In the genomic region with DNA sequence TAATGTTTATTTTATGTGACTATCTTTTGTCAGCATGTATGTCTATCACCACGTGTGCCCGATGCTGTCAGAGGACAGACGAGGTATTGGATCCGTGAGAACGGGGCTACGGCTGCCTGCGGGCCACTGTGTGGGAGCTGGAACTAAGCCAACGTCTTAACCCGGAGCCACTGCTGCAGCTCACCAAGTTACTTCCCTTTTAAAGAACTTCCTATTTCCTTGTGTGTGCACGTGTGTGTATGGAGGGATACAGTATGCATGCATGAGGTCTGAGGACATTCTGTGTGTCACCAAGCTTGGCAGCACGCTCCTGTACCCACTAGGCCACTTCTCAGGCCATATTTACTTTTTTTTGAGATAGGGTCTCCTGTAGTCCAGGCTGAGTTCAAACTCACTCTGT, we compare ENCODE assay signal across 33 mouse cellular contexts. TPM values are rescaled to one million over a fixed set of nuclear protein-coding genes. Genes with fewer than 3 reads are reported as not detected.
DNase-seq lines count a peak whose midpoint lies in the region; ATAC-seq and TF ChIP-seq lines count a peak whose summit lies in the region.
"Had no signal": no experiment of that assay in that cellular context is flagged by ENCODE, and none has a peak within 500 bp of the region (broad histone marks: within the 10 kb centered on the region; RNA-seq: fewer than 3 reads in every experiment).

No protein-coding gene starts in this region.

- H3K4me2 ChIP-seq in heart, embryonic 16.5 days (ENCODE audit: low read depth, low read length) = no peak overlapping the region
- H3K4me2 ChIP-seq in neural tube, embryonic 13.5 days = no peak overlapping the region
- no peak overlapping the region for H3K4me2 ChIP-seq in neural tube, embryonic 15.5 days
- H3K4me2 ChIP-seq: embryonic facial prominence, embryonic 13.5 days had no signal

- peak overlapping the region; percentile 67 for H3K27ac ChIP-seq in heart, embryonic 16.5 days (ENCODE audit: low read length)
- 0 out of 2 replicates have a peak overlapping the region, but pooled peaks have one; percentile 54 for H3K27ac ChIP-seq in neural tube, embryonic 13.5 days (replicated peaks)
- no peak overlapping the region for H3K27ac ChIP-seq in neural tube, embryonic 15.5 days (replicated peaks)
- H3K27ac ChIP-seq in thymus, adult 2 months (ENCODE audit: control insufficient read depth, insufficient read depth, low read length) = no peak overlapping the region
- H3K27ac ChIP-seq: embryonic facial prominence, embryonic 13.5 days; hindbrain, embryonic 10.5 days; liver, embryonic 14.5 days had no signal

- no peak for ATAC-seq in heart, embryonic 16.5 days (replicated peaks; ENCODE audit: extremely low read depth, insufficient read depth, low FRiP score)
- ATAC-seq in neural tube, embryonic 13.5 days (ENCODE audit: low read depth) = no peak
- ATAC-seq in neural tube, embryonic 15.5 days (ENCODE audit: low FRiP score) = no peak
- ATAC-seq in megakaryocyte progenitor cell, adult 5-6 weeks (replicated peaks; ENCODE audit: poor library complexity) = peak; percentile 94
- ATAC-seq: activated CD4-positive, CD25-positive, alpha-beta regulatory T cell, adult 4 months; forebrain, embryonic 14.5 days; hindbrain, embryonic 16.5 days; intestine, embryonic 16.5 days had no signal

- H3K9ac ChIP-seq in heart, embryonic 16.5 days (ENCODE audit: low read length) = no peak overlapping the region
- H3K9ac ChIP-seq in neural tube, embryonic 13.5 days = no peak overlapping the region
- H3K9ac ChIP-seq in neural tube, embryonic 15.5 days (replicated peaks) = no peak overlapping the region
- H3K9ac ChIP-seq: embryonic facial prominence, embryonic 13.5 days; liver, embryonic 14.5 days had no signal

- no peak for DNase-seq in heart, postnatal 4 days
- DNase-seq in ovary, postnatal 14 days (ENCODE audit: low spot score) = no peak
- no peak for DNase-seq in kidney, postnatal 10 days
- no peak for DNase-seq in thymus, adult 2 months
- DNase-seq: adrenal gland, postnatal 10 days; cerebellum, adult 2 months; cerebellum, postnatal 25 days; embryo, embryonic 11 days; gastrocnemius, postnatal 10 days; heart, adult 11 months; kidney, postnatal 36 days; layer of hippocampus, postnatal 36 days; lung, postnatal 10 days; midbrain, embryonic 14.5 days; right cerebral cortex, postnatal 14 days; thymus, postnatal 25 days had no signal

- 81% methylated on average over 11 of the region's 11 CpGs for WGBS in heart, embryonic 16.5 days
- 76% methylated on average over 11 of the region's 11 CpGs for WGBS in neural tube, embryonic 13.5 days
- WGBS in neural tube, embryonic 15.5 days = 82% methylated on average over 11 of the region's 11 CpGs
- 35% methylated on average over 11 of the region's 11 CpGs for WGBS in thymus, adult 2 months

- H3K36me3 ChIP-seq in heart, embryonic 16.5 days (ENCODE audit: control insufficient read depth, insufficient read depth) = peaks cover 62% of the 10 kb centered on the region
- peaks cover 99% of the 10 kb centered on the region for H3K36me3 ChIP-seq in neural tube, embryonic 13.5 days
- peaks cover 91% of the 10 kb centered on the region for H3K36me3 ChIP-seq in neural tube, embryonic 15.5 days
- peaks cover 83% of the 10 kb centered on the region for H3K36me3 ChIP-seq in thymus, adult 2 months (ENCODE audit: control insufficient read depth, insufficient read depth, low read length)

- H3K4me1 ChIP-seq in heart, embryonic 16.5 days (ENCODE audit: control insufficient read depth, insufficient read depth, low read length) = peaks cover 10% of the 10 kb centered on the region
- H3K4me1 ChIP-seq in neural tube, embryonic 13.5 days (replicated peaks) = peaks cover 9% of the 10 kb centered on the region; the same call in 1 of the 2 replicates
- H3K4me1 ChIP-seq in neural tube, embryonic 15.5 days = peaks cover 4% of the 10 kb centered on the region; the same call in 1 of the 2 replicates
- H3K4me1 ChIP-seq in thymus, adult 2 months (replicated peaks; ENCODE audit: control insufficient read depth, insufficient read depth, low read length) = no peaks in the 10 kb centered on the region
- H3K4me1 ChIP-seq: embryonic facial prominence, embryonic 13.5 days; hindbrain, embryonic 10.5 days had no signal

- no peak for TF ChIP-seq POLR2A in thymus, adult 2 months (IDR thresholded peaks at IDR 0.05; ENCODE audit: control insufficient read depth, extremely low read depth, insufficient read depth, low read length, poor library complexity)

- H3K4me3 ChIP-seq in heart, embryonic 16.5 days (ENCODE audit: low read length) = no peak overlapping the region
- no peak overlapping the region for H3K4me3 ChIP-seq in neural tube, embryonic 13.5 days
- no peak overlapping the region for H3K4me3 ChIP-seq in neural tube, embryonic 15.5 days (replicated peaks)
- H3K4me3 ChIP-seq in thymus, adult 2 months (ENCODE audit: control insufficient read depth, insufficient read depth, low read length) = no peak overlapping the region
- H3K4me3 ChIP-seq: embryonic facial prominence, embryonic 13.5 days; hindbrain, embryonic 10.5 days; myocyte had no signal

- no peaks in the 10 kb centered on the region for H3K9me3 ChIP-seq in heart, embryonic 16.5 days (replicated peaks; ENCODE audit: control insufficient read depth, low read length)
- H3K9me3 ChIP-seq in neural tube, embryonic 13.5 days = no peaks in the 10 kb centered on the region
- no peaks in the 10 kb centered on the region for H3K9me3 ChIP-seq in neural tube, embryonic 15.5 days (replicated peaks)
- H3K9me3 ChIP-seq: embryonic facial prominence, embryonic 13.5 days; hindbrain, embryonic 10.5 days had no signal

- TF ChIP-seq CTCF in thymus, adult 2 months (IDR thresholded peaks at IDR 0.05; ENCODE audit: borderline replicate concordance, control insufficient read depth, extremely low read depth, insufficient read depth, low read length, poor library complexity) = no peak

- no peaks in the 10 kb centered on the region for H3K27me3 ChIP-seq in heart, embryonic 16.5 days (ENCODE audit: control insufficient read depth, insufficient read depth, low read length)
- H3K27me3 ChIP-seq in neural tube, embryonic 13.5 days = no peaks in the 10 kb centered on the region
- no peaks in the 10 kb centered on the region for H3K27me3 ChIP-seq in neural tube, embryonic 15.5 days (replicated peaks)
- H3K27me3 ChIP-seq in thymus, adult 2 months (ENCODE audit: control insufficient read depth, insufficient read depth, low read length) = no peaks in the 10 kb centered on the region
- H3K27me3 ChIP-seq: embryonic facial prominence, embryonic 13.5 days had no signal

RNA-seq across cellular contexts. Expression of a gene that starts 24.6 kb away (rescaled TPM):
- 49.9 and 57.6 TPM in 2 replicates for polyA plus RNA-seq in heart, embryonic 16.5 days (2015; fragmentation: Nextera tagmentation; extraction: Ambion mirVana)
- total RNA-seq in heart, postnatal 4 days (2021) = 10 to 100 TPM; 43.1 to 43.8 TPM
- 88.9 and 89.9 TPM in 2 replicates for polyA plus RNA-seq in neural tube, embryonic 13.5 days (2015; fragmentation: Nextera tagmentation; extraction: Ambion mirVana)
- polyA plus RNA-seq in neural tube, embryonic 15.5 days (2015; fragmentation: Nextera tagmentation; extraction: Ambion mirVana) = 76.1 and 77.4 TPM in 2 replicates
- 100 and 105 TPM in 2 replicates for total RNA-seq in megakaryocyte progenitor cell, adult 5-6 weeks (2015)
- total RNA-seq in megakaryocyte progenitor cell, adult 5-6 weeks (2017) = 120 and 133 TPM in 2 replicates
- 13.3 and 15.4 TPM in 2 replicates for polyA plus RNA-seq in thymus, adult 2 months (2012; rRNA removed)

RNA-seq across cellular contexts. Expression of a gene that starts 36.4 kb away (rescaled TPM):
- 0.64 TPM in 1 of 2 replicates, not detected in the other for polyA plus RNA-seq in heart, embryonic 16.5 days (2015; fragmentation: Nextera tagmentation; extraction: Ambion mirVana)
- total RNA-seq in heart, postnatal 4 days (2021) = not detected
- not detected in 2 replicates for polyA plus RNA-seq in neural tube, embryonic 13.5 days (2015; fragmentation: Nextera tagmentation; extraction: Ambion mirVana)
- polyA plus RNA-seq in neural tube, embryonic 15.5 days (2015; fragmentation: Nextera tagmentation; extraction: Ambion mirVana) = not detected in 2 replicates
- total RNA-seq in megakaryocyte progenitor cell, adult 5-6 weeks (2015) = not detected in 2 replicates
- total RNA-seq in megakaryocyte progenitor cell, adult 5-6 weeks (2017) = not detected in 2 replicates
- polyA plus RNA-seq in thymus, adult 2 months (2012; rRNA removed) = not detected in 2 replicates
- total RNA-seq: adrenal gland, postnatal 10 days; ES-E14; gastrocnemius, postnatal 10 days; layer of hippocampus, adult 8-10 months; layer of hippocampus, postnatal 36 days had no signal
- polyA plus RNA-seq: activated CD4-positive, CD25-positive, alpha-beta regulatory T cell, adult 4 months; cerebellum, adult 2 months; embryonic facial prominence, embryonic 13.5 days; forebrain, embryonic 14.5 days; heart, embryonic 14.5 days; hindbrain, embryonic 10.5 days; intestine, embryonic 16.5 days; limb, embryonic 11.5 days; liver, embryonic 14.5 days; midbrain, embryonic 14.5 days; myocyte; neural tube, embryonic 14.5 days had no signal

RNA-seq across cellular contexts. Expression of a gene that starts 57.3 kb away (rescaled TPM):
- 1.1 and 1.9 TPM in 2 replicates for polyA plus RNA-seq in heart, embryonic 16.5 days (2015; fragmentation: Nextera tagmentation; extraction: Ambion mirVana)
- total RNA-seq in heart, postnatal 4 days (2021) = under 1 TPM; 0.33 to 0.38 TPM
- polyA plus RNA-seq in neural tube, embryonic 13.5 days (2015; fragmentation: Nextera tagmentation; extraction: Ambion mirVana) = 2.9 and 3.4 TPM in 2 replicates
- 3.3 and 5.7 TPM in 2 replicates for polyA plus RNA-seq in neural tube, embryonic 15.5 days (2015; fragmentation: Nextera tagmentation; extraction: Ambion mirVana)
- total RNA-seq in megakaryocyte progenitor cell, adult 5-6 weeks (2015) = 0.32 TPM in 1 of 2 replicates, not detected in the other
- not detected in 2 replicates for total RNA-seq in megakaryocyte progenitor cell, adult 5-6 weeks (2017)
- 0.24 and 0.54 TPM in 2 replicates for polyA plus RNA-seq in thymus, adult 2 months (2012; rRNA removed)
- polyA plus RNA-seq: activated CD4-positive, CD25-positive, alpha-beta regulatory T cell, adult 4 months; myocyte had no signal

Comparison
In these comparisons a context has a peak if more than half of its experiments do, and no peak if none do; other contexts are left out.
1. H3K27ac ChIP-seq: peak in heart, embryonic 16.5 days (single experiment) and neural tube, embryonic 13.5 days (single experiment); none in neural tube, embryonic 15.5 days (single experiment) and thymus, adult 2 months (single experiment).